Mouse (Mus musculus) adrenal gland, adult 2 months (tissue): Measurements from ENCODE around the gene Esyt1. TPM values are rescaled to one million over a fixed set of nuclear protein-coding genes. Genes with fewer than 3 reads are reported as not detected.

Experiments
- DNase-seq: peaks from one replicate; pipeline ENCODE4 v3.0.0; 2021
- microRNA-seq, 2 experiments: library from miRNA; unstranded; fragments of <30 nt; microRNA quantifications; one replicate each; pipeline ENCODE4 v1.2.0; 2021
- polyA plus RNA-seq: library from polyadenylated mRNA; depleted of rRNA; stranded (reverse); fragments of >200 nt; gene quantifications from 2 replicates; pipeline ENCODE4 v1.2.3, GENCODE M21; 2012; rRNA removed
- total RNA-seq, 2 experiments: library from RNA; stranded (reverse); gene quantifications; 2 replicates each; pipeline ENCODE4 v1.2.3; 2021

Esyt1 gene
- total and polyA plus RNA-seq, 3 experiments: 26.1 to 52.8 (median 32.6) TPM

- DNase-seq: peak; percentile 37
Measured at GRCm38 (mm10) chr10:128487861-128488712, 37.6 kb downstream of the Esyt1 start.

GRCm38 (mm10) chr10:128486370-128486769 lies 39.3 kb downstream of the Esyt1 start:
- peak; percentile 82 for DNase-seq

- DNase-seq: no peak
Measured at GRCm38 (mm10) chr10:128474366-128474765, 51.3 kb downstream of the Esyt1 start.

GRCm38 (mm10) chr10:128460270-128460630 lies 65.4 kb downstream of the Esyt1 start:
- no peak for DNase-seq

Small RNA genes lying within 50 kb of the gene (microRNA-seq; reads per million reads assigned to microRNA genes)
- 0 reads per million in 2 experiments for gene Gm47275
- gene Mir6916: 0.41 to 0.44 reads per million in 2 experiments

Other genes starting within 250 kb of the Esyt1 start
- gene Il23a, start 227.1 kb downstream of the Esyt1 start, total RNA-seq: not detected
- gene Il23a, start 227.1 kb downstream of the Esyt1 start, polyA plus RNA-seq: not detected in 2 replicates
- 10 to 100 TPM; 13.8 to 18.3 TPM for gene Pan2, start 222.5 kb downstream of the Esyt1 start, total RNA-seq
- 17.2 and 20.4 TPM in 2 replicates for gene Pan2, start 222.5 kb downstream of the Esyt1 start, polyA plus RNA-seq
- 100 to 1,000 TPM; 180 to 204 TPM for gene Cnpy2, start 203.4 kb downstream of the Esyt1 start, total RNA-seq
- gene Cnpy2, start 203.4 kb downstream of the Esyt1 start, polyA plus RNA-seq: 20.1 and 28.6 TPM in 2 replicates
- 100 to 1,000 TPM; 391 to 444 TPM for gene Cs, start 188.1 kb downstream of the Esyt1 start, total RNA-seq
- gene Cs, start 188.1 kb downstream of the Esyt1 start, polyA plus RNA-seq: 315 and 332 TPM in 2 replicates
- gene Coq10a, start 156.9 kb downstream of the Esyt1 start, total RNA-seq: 10 to 100 TPM; 72.2 to 77.1 TPM
- gene Coq10a, start 156.9 kb downstream of the Esyt1 start, polyA plus RNA-seq: 44.2 and 116 TPM in 2 replicates
- 10 to 100 TPM; 48.3 to 59.3 TPM for gene Ankrd52, start 148.8 kb downstream of the Esyt1 start, total RNA-seq
- 44.2 and 53.1 TPM in 2 replicates for gene Ankrd52, start 148.8 kb downstream of the Esyt1 start, polyA plus RNA-seq
- gene Slc39a5, start 124.6 kb downstream of the Esyt1 start, total RNA-seq: not detected
- gene Slc39a5, start 124.6 kb downstream of the Esyt1 start, polyA plus RNA-seq: not detected in 2 replicates
- 10 to 100 TPM; 79.3 to 93.8 TPM for gene Nabp2, start 114.4 kb downstream of the Esyt1 start, total RNA-seq
- 21.3 and 22.2 TPM in 2 replicates for gene Nabp2, start 114.4 kb downstream of the Esyt1 start, polyA plus RNA-seq
- gene Rnf41, start 114.2 kb downstream of the Esyt1 start, total RNA-seq: 10 to 100 TPM; 39.1 to 41.7 TPM
- 24.4 and 28.4 TPM in 2 replicates for gene Rnf41, start 114.2 kb downstream of the Esyt1 start, polyA plus RNA-seq
- gene Smarcc2, start 66.6 kb downstream of the Esyt1 start, total RNA-seq: 100 to 1,000 TPM; 120 to 128 TPM
- 129 and 130 TPM in 2 replicates for gene Smarcc2, start 66.6 kb downstream of the Esyt1 start, polyA plus RNA-seq
- 100 to 1,000 TPM; 786 to 985 TPM for gene Myl6, start 31.7 kb downstream of the Esyt1 start, total RNA-seq
- gene Myl6, start 31.7 kb downstream of the Esyt1 start, polyA plus RNA-seq: 324 and 445 TPM in 2 replicates
- gene Myl6b, start 27.2 kb downstream of the Esyt1 start, total RNA-seq: 1 to 10 TPM; 6.2 to 8.3 TPM
- 5.1 and 5.7 TPM in 2 replicates for gene Myl6b, start 27.2 kb downstream of the Esyt1 start, polyA plus RNA-seq
- gene Zc3h10, start 21.9 kb upstream of the Esyt1 start, total RNA-seq: 10 to 100 TPM; 11.7 to 12.3 TPM
- gene Zc3h10, start 21.9 kb upstream of the Esyt1 start, polyA plus RNA-seq: 16.0 and 16.3 TPM in 2 replicates
- gene Rpl41, start 23.4 kb upstream of the Esyt1 start, total RNA-seq: 1,000 to 10,000 TPM; 3,028 to 3,144 TPM
- gene Rpl41, start 23.4 kb upstream of the Esyt1 start, polyA plus RNA-seq: 1,154 and 1,178 TPM in 2 replicates
- gene Pa2g4, start 40.1 kb upstream of the Esyt1 start, total RNA-seq: 10 to 100 TPM; 79.7 to 88.2 TPM
- 6.4 and 8.6 TPM in 2 replicates for gene Pa2g4, start 40.1 kb upstream of the Esyt1 start, polyA plus RNA-seq
- gene Erbb3, start 63.8 kb upstream of the Esyt1 start, total RNA-seq: 1 to 10 TPM; 2.3 to 3.8 TPM
- gene Erbb3, start 63.8 kb upstream of the Esyt1 start, polyA plus RNA-seq: 1.1 and 1.3 TPM in 2 replicates
- gene Rps26, start 100.9 kb upstream of the Esyt1 start, total RNA-seq: 100 to 1,000 TPM; 715 to 972 TPM
- 581 and 897 TPM in 2 replicates for gene Rps26, start 100.9 kb upstream of the Esyt1 start, polyA plus RNA-seq
- 1 to 10 TPM; 1.9 to 2.6 TPM for gene Ikzf4, start 120.1 kb upstream of the Esyt1 start, total RNA-seq
- 3.1 and 3.5 TPM in 2 replicates for gene Ikzf4, start 120.1 kb upstream of the Esyt1 start, polyA plus RNA-seq
- gene Suox, start 148.2 kb upstream of the Esyt1 start, total RNA-seq: 10 to 100 TPM; 29.2 to 32.7 TPM
- gene Suox, start 148.2 kb upstream of the Esyt1 start, polyA plus RNA-seq: 10.2 and 10.8 TPM in 2 replicates
- gene Rab5b, start 170.4 kb upstream of the Esyt1 start, total RNA-seq: 100 to 1,000 TPM; 112 to 127 TPM
- gene Rab5b, start 170.4 kb upstream of the Esyt1 start, polyA plus RNA-seq: 46.5 and 69.5 TPM in 2 replicates
- gene Pmel, start 178.3 kb upstream of the Esyt1 start, total RNA-seq: 1 to 10 TPM in 1 of 2 experiments, under 1 TPM in 1; 0.86 to 1.0 TPM
- gene Pmel, start 178.3 kb upstream of the Esyt1 start, polyA plus RNA-seq: 0.30 and 0.76 TPM in 2 replicates
- gene Cdk2, start 179.2 kb upstream of the Esyt1 start, total RNA-seq: 10 to 100 TPM; 12.6 to 16.2 TPM
- 10.5 and 10.7 TPM in 2 replicates for gene Cdk2, start 179.2 kb upstream of the Esyt1 start, polyA plus RNA-seq
- 10 to 100 TPM; 11.4 to 26.1 TPM for gene Dgka, start 219.0 kb upstream of the Esyt1 start, total RNA-seq
- 10.5 and 11.0 TPM in 2 replicates for gene Dgka, start 219.0 kb upstream of the Esyt1 start, polyA plus RNA-seq
- 10 to 100 TPM; 22.9 to 26.5 TPM for gene Pym1, start 222.0 kb upstream of the Esyt1 start, total RNA-seq
- 11.5 and 15.5 TPM in 2 replicates for gene Pym1, start 222.0 kb upstream of the Esyt1 start, polyA plus RNA-seq